Mouse (Mus musculus): ENCODE measurements around the gene Nsf. TPM values are rescaled to one million over a fixed set of nuclear protein-coding genes. Genes with fewer than 3 reads are reported as not detected.
"Not testable (repeated sequence)": the region's sequence is repeated elsewhere in the genome, so short reads cannot be mapped to it uniquely, and the experiment has no call there.

The Nsf gene
- total RNA-seq (2022): 1,000 to 10,000 TPM; 1,076 to 1,216 (median 1,154) TPM

GRCm38 (mm10) chr11:103953896-103954292 is at the start of gene Nsf:
Gene Nsf (minus strand): TSS chr11:103954056.
- DNase-seq (ENCODE audit: low spot score in 2 of 2): peak; percentile 67 to 77

DNA sequence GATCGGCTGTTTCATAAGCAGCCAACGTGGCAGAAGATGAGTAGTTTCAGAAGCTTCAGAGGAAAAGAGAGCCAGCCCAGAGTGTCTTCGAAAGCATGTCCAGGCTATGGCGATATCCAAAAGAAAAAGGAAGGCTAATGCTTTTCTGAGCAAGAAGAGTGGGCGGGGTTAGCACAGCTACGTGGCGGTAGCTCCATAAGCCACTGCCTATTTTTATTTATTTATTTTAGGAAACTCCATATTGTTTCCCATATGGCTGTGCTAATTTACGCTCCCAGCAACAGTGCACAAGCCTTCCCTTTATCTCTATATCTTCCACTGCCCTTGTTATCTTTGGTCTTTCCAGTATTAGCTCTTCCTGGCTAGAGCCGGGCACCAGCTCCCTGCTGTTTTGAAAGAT is 49.5 kb upstream of the Nsf start:
- no peak for DNase-seq (ENCODE audit: low spot score in 2 of 2)

- DNase-seq (ENCODE audit: low spot score in 2 of 2): no peak
Observed at GRCm38 (mm10) chr11:104002191-104002590, 48.3 kb upstream of the Nsf start.

DNA sequence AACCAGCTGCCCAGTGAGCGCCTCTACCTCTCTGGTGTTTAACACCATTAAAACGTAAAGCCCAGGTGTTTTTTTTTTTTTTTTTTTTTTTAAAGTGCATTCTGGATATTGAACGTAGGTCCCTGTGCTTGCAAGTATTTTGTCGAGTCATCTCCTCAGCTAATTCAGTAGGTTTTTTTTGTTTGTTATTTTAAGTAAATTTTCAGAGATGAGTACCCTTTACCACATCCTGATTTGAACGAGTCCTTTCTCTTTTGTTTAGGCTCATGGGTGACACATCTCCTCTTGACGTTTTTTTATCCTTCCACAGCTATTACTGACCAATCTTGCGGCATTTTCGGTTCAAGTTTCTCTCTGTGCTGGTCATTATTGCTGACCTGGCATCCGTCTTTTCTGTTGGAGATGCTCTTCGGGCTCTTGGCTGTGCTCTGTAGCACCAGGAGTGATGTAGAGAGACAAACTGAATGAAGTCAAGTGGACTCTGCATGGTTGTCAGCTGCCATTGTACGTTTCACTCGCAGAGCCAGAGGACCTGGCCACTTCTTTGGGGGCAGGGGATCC is 47.6 kb upstream of the Nsf start:
- no peak for DNase-seq (ENCODE audit: low spot score in 2 of 2)

DNA sequence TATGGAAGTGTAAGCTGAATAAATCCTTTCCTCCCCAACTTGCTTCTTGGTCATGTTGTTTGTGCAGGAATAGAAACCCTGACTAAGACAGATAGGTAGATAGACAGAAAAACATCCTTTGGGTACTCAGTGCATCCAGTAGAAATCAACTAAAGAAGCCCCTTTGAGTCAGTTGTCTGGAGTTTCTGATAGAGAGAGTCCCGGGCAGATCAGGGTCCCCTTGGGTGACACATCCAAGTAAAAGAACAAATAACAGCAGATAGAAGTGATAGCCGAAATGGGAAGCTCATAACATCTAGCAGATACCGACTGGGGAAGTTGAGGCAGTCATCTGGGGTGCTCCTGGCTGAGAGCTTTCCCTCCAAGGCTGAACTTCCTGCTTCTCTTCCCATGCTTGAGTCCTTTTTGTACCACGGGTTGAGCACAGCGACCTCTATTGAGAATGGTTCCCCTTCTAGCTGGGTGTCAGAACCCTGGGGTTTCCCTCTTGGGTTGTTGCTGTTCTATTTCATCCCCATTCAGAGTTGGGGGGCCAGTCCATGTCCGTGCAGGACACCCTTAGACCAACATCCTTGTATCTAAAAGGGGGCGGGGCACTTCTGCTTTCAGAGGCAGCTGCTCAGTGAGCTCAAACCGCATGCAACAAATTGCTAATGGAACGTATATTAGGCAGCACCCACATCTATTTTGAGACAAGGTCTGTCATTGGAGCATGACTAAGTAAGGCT is 47.0 kb upstream of the Nsf start:
- no peak for DNase-seq (ENCODE audit: low spot score in 2 of 2)

DNA sequence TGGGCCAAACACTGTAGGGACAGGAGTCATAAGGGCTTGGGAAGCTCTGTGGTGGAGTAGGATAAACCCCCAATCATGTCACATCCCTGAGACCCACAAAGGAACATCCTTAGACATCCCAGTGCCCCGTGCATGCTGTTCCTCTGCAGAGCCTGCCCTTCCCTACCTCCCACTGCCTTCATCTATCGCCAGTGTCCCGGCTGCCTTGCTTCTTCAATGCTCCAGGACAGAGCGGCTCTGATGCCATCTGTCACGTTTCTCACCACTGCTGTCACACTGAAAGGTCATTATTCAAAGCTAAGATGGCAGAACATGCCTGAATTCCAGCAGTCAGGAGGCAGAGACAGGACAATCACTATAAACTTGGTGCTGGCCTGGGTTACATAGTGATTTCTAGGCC is 44.9 kb upstream of the Nsf start:
- DNase-seq (ENCODE audit: low spot score in 2 of 2): no peak

DNA sequence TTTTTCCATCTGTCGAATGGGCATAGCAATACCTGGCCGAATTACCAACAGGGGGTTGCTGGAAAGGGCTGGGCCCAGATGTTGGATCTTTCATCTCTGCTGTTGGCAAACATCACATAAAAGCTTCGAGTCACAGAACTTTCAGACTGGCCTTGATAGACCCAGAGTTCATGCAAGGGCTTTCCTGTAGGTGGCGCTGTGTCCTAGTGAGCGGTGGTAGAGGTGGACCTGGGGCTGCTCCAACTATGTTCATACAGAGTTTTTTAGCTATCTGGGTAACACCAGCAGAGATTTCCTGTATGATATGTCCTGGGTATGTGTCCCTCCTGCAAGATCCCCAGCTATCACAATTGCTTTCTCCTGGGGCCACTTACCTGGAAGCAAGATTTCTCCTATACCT is 43.5 kb upstream of the Nsf start:
- DNase-seq (ENCODE audit: low spot score in 2 of 2): peak; percentile 51 to 79

- DNase-seq (ENCODE audit: low spot score in 2 of 2): no peak
Observed at GRCm38 (mm10) chr11:103992638-103993037, 38.8 kb upstream of the Nsf start.

- DNase-seq (ENCODE audit: low spot score in 2 of 2): not testable (repeated sequence)
Observed at GRCm38 (mm10) chr11:103990049-103990557, 36.2 kb upstream of the Nsf start.

GRCm38 (mm10) chr11:103987423-103987822 is 33.6 kb upstream of the Nsf start:
- DNase-seq (ENCODE audit: low spot score in 2 of 2): peak; percentile 56 to 77

DNA sequence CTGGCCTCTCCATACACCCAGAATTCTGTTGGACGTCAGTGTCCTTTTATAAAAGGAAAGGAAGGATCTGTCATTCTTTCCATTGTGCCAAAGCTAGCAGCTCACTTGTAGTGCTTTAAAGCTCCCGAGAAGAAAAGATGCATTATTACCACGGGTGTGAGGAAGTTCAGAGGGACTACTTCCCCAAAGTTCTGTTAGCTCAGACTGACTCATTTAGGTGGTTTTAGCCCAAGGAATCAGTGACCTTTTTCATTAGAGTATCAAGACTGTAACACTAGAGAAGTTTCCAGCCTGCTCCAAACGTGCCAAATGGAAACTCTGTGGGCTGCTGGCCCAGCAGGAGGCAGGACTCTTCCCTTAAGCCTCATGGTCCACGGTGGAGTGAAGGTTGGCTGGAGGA is 30.2 kb upstream of the Nsf start:
- DNase-seq (ENCODE audit: low spot score in 2 of 2): no peak

DNA sequence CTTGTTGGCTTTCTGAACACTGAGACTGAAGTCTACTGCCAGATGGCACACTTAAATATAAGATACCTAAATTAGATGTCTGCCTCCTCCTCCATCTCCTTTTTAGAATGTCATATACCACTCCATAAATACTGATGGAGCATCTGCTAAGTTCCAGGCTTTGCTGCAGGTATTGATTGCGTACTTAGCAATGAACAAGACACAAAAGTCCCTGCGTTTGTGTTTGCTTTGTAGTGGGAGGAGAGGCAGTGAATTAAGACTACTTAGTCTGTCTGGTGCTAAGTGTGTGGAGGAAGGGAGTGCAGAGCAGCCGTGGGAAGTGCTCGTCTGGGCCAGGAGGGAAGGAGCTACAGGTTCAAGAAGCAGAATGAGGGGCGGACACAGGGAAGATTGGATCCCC is 28.0 kb upstream of the Nsf start:
- DNase-seq (ENCODE audit: low spot score in 2 of 2): no peak

DNA sequence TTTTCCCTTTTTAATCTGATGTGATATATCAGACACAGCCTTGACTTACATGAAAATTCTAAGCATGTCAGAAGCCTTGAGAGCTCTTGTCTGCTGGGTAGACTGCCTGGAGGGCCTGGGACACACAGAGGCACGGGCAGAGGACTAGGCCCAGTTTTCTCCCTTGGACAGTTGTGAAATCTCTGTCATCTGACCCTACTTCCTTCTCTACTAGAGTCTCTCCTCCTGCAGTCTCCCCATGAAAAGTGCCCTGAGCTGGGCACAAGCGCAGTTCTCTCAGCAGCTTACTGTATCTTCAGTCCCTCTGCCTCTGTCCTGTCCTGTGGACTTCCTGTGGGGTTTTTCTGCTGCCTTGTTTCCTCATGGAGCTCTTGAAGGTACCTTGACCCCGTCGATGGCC is 25.5 kb upstream of the Nsf start:
- no peak for DNase-seq (ENCODE audit: low spot score in 2 of 2)

- DNase-seq (ENCODE audit: low spot score in 2 of 2): no peak
Observed at GRCm38 (mm10) chr11:103970876-103971275, 17.0 kb upstream of the Nsf start.

GRCm38 (mm10) chr11:103969278-103969677 is 15.4 kb upstream of the Nsf start:
- DNase-seq (ENCODE audit: low spot score in 2 of 2): no peak

DNA sequence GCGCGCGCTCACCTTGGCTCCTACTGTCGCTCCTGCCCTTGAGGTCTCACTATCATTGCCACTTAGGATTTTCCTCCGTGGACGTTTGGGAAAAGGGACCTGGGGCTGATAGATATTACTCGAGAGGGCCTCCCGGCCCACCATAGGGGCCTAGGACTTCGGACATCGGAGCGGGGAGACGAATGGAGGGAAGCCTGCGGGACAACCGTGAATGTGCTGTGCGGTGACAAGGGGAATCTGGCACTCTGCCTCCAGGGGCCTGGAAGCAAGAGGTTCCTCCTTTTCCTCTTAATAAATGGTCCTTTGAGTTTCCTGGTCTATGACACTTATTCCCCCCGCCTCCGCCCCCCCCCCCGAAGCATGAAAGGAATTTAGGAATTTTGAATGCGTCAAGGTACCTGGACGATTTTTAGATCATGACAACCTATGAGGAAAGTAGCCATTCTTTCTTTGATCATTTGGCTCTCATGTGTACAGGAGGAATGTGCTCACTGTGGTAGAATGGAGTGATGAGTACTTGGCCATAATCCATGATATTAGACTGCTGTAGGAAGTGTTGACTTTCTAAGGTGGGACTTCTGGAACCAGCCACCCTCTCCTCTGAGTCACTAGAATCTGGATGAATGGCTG is 13.4 kb upstream of the Nsf start:
- no peak for DNase-seq (ENCODE audit: low spot score in 2 of 2)

GRCm38 (mm10) chr11:103956866-103957265 is 3.0 kb upstream of the Nsf start:
- DNase-seq (ENCODE audit: low spot score in 2 of 2): no peak

- no peak for DNase-seq (ENCODE audit: low spot score in 2 of 2)
Observed at GRCm38 (mm10) chr11:103953032-103953895, 592 bp downstream of the Nsf start.

- DNase-seq (ENCODE audit: low spot score in 2 of 2): no peak
Observed at GRCm38 (mm10) chr11:103952635-103953031, 1.2 kb downstream of the Nsf start.

GRCm38 (mm10) chr11:103951106-103951505 is 2.8 kb downstream of the Nsf start:
- no peak for DNase-seq (ENCODE audit: low spot score in 2 of 2)

GRCm38 (mm10) chr11:103948952-103949351 is 4.9 kb downstream of the Nsf start:
- DNase-seq (ENCODE audit: low spot score in 2 of 2): no peak

GRCm38 (mm10) chr11:103942740-103943139 is 11.1 kb downstream of the Nsf start:
- no peak for DNase-seq (ENCODE audit: low spot score in 2 of 2)

All from layer of hippocampus, adult 8-10 months (tissue).